Mouse (Mus musculus): ENCODE results near the gene Ltbp1.

Gene Ltbp1

DNA sequence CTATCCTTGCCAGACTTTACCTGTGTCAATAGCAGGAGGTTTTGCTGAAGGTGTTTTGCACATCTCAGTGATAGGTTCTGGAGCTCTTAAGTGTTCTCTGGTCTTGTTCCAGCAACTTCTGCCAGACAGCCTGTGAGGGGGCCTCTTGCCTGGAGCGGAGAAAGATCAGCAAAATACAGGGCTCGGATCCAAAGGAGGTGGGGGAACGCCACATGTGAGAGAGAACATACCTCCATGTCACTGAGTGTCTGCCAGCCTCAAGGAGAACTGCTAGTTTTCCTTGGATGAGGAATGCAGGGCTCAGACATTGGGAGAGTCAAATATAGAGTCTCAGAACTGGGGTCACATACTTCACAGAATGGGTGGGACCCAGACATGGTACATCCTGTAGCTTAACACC is 230.4 kb downstream of the Ltbp1 start:
- DNase-seq (ENCODE audit: low spot score in 2 of 2) = no peak

DNA sequence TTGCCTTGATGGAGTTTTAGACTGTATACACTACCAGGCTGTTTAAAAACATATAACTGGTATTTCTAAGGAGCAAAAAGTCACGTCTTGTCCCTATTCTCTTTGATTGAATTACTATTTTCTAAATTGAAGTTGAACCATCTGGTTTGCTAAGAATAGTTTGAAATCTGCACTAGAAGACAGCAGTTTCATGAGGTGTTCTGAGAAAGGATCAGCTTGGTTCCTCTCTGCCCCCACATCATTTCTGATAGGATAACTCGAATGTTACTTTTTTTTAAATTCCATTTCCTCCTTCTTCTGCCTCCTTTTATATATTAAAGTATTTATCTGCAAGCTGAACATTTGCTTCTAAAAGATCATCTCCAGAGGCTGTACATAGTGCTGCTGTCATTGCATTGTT is 231.2 kb downstream of the Ltbp1 start:
- DNase-seq (ENCODE audit: low spot score in 2 of 2) = no peak

DNA sequence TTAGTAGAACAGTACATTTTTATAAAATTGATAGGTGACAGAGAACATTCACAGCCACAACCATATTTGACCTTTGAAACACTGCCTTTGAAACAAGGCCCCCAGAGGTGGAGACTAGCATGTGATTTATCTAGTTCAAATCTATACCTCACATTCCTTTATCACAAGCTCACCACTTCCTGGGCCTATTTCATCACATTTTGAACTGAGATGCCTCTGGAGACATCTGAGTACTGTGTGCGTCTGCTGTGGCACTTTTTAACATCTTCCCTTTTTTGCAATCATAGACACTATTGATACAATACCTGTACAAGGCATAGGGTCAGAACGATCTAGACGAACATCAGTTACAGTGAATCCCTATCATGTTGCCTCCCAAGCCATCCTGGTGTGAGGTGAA is 232.1 kb downstream of the Ltbp1 start:
- DNase-seq (ENCODE audit: low spot score in 2 of 2) = peak in 1 of 2 experiments; percentile 1

DNA sequence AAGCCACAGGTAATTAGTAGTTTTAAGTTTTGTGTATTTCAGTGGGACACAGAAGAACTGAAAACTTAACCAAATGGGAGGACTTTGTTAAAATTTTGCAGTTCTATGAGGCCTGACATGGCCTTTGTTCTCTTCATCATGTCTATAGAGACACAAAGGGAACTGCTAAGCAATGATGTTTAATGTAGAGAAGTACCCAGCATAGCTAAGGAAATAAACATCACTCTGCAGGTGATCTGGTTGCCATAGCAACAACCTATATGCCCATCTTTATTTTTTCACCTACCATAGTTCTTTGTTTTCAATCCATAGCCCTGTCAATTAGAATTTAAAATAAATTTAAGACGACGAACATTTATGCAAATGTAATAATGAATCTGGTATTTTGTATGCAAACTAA is 233.3 kb downstream of the Ltbp1 start:
- no peak for DNase-seq (ENCODE audit: low spot score in 2 of 2)

DNA sequence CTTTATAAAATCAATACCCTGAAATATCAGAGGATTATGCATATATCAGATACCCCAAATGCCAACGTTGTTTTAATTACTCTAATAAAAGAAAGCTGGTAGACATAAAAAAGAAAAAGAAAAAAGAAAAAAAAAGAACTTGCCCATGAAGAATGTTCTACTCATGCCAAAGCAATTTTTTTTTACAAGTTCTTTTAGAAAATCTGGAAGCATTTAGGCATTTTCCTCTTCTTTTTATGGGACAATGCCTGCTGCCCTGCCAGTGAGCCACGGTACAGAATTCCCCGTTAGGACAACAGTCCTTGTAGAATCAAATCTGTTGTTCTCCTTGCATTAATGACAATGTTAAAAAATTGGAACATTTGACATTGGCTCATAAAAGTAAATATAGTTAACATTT is 234.2 kb downstream of the Ltbp1 start:
- DNase-seq (ENCODE audit: low spot score in 2 of 2) = no peak

DNA sequence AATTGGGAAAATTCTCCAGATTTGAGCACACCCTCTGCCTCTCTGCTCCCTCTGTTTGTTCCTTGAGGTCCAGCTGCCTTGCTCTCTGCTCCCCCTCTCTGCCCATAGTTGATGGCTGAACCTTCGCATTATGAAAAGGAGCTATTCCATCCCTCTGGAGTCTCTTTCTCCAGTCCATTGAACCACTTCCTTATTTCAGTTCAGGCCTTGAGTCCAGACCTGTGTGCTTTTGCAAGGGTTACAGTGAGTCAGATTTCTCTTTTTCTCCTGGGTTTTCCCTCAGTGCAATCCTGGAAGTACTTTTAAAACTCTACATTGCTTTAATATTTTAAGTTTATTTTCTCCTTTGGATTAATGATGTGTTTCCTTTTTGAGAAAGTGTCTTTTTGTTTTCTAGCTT is 236.7 kb downstream of the Ltbp1 start:
- DNase-seq (ENCODE audit: low spot score in 2 of 2) = no peak

DNA sequence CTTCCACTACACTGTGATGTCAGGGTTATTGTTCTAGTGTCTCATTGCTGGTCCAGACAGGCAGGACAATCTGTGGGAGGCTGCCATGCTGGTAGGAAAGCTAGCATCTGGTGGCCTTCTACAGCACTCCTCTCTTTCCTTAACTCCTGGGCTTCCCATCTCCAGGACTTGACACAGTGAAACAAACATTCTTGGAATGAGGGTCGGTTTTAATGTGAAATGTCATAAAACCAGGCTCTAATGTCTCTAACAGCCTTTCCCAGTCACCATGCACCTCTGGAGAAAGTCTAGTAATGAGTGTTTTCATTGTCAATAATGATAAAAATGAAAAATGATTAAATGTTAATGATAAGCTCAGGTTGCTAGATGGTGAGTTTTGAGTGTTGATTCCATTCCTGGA is 237.9 kb downstream of the Ltbp1 start:
- no peak for DNase-seq (ENCODE audit: low spot score in 2 of 2)

DNA sequence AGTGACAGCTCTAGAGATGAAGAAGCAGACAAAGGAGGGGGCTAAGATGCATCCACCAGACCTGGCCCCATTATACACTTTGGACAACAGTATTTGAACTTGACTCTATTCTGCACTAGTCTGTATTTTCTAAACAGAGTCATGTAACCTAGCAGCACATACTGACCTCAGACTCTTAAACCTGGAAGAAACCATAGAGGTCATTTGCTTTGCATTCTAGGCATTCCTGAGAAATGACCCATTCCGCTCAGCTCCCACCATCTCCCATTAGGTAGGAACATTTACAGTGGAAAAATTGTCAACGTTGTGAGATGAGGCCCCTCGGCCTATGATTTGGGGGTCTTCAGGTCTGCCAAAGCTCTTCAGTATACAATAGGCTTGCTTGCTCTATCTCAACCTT is 238.8 kb downstream of the Ltbp1 start:
- no peak for DNase-seq (ENCODE audit: low spot score in 2 of 2)

DNA sequence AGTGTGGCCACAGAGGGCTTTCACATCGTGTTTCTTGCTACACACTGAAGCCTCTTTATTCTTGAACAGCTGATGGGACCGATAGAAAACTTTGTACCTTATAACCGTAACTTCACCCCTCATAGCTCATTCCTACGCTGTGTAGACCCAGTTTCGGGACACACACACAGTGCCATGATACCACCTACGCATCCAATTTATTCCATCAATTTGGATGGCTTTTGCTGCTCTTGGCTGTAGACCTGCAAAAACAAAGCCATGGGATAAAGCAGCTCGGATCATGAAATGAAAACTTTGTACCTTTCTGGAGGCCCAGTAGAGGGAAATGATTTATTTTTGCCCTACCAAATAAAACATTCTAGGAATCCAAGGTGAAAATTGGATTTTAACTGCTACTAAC is 239.7 kb downstream of the Ltbp1 start:
- DNase-seq (ENCODE audit: low spot score in 2 of 2) = no peak

DNA sequence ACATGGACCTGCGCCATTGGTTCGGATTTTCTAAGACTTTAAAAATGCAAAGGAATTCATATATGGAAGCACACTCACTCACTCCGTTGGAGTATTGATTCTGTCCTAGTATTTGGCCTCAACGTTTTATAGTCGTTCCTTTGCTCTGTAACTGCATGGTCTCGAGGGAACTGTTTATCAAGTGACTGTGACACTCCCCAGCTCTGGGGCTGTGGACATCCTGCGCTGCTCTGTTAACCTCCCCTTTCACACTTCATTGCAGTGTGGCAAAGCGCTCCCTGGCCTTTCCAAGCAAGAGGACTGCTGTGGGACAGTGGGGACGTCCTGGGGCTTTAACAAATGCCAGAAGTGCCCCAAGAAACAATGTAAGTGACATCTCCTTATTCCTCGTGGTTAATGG is 243.3 kb downstream of the Ltbp1 start:
- no peak for DNase-seq (ENCODE audit: low spot score in 2 of 2)

DNA sequence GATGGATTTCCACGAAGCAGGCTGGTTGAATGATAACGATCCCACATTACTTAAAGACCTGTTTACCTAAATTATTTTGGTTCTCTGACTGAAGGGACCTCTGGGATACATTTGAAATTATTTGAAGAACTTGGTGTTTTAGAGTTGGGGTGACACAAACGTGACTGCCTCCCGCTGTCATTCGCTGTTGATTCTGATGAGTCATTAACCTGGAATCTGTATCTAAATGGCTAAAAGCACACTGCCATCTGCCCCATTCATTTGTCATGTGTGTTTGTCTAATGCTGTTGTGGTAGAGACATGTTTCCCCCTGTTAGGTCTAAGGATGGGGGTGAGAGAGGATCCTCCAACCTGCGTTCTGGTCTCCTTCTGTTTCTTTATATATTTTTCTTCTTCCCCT is 245.2 kb downstream of the Ltbp1 start:
- DNase-seq (ENCODE audit: low spot score in 2 of 2) = no peak

DNA sequence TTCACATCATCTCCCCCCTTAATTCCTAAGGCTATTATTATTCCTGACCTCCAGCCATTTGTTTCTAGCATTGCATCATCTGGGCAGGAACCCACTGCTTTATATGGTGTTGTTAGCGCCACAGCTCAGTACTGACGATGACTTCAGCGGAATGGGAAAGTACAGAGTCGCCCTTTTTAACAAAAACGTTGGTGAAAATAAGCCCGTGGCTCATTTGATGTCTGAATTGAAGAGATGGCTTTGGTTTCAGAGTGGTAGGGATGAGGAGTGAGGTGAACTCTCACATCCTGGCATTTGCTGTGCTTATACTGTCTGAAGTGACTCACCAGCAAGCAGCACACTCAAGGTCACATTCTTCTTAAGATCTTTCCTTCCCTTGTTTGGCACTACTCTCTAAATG is 245.7 kb downstream of the Ltbp1 start:
- DNase-seq (ENCODE audit: low spot score in 2 of 2) = no peak

DNA sequence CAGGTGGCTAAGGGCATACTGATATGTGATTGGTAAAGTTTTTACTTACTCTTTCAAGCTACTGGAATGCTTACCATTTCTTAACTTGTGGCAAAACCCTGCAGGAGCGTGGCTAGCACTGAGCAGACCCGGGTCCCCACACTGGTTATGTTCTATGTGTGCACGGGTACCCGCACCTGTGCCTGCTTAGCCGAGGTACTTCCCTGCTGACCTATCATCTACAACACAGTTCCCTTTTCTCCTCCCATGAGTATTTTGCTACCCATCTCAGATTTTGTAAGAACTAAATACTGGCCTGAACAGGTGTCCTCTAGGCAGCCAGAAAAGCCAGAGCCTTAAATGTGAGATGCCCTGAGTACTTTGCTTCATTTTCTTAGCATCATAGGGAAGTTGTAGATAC is 247.2 kb downstream of the Ltbp1 start:
- DNase-seq (ENCODE audit: low spot score in 2 of 2) = no peak

DNA sequence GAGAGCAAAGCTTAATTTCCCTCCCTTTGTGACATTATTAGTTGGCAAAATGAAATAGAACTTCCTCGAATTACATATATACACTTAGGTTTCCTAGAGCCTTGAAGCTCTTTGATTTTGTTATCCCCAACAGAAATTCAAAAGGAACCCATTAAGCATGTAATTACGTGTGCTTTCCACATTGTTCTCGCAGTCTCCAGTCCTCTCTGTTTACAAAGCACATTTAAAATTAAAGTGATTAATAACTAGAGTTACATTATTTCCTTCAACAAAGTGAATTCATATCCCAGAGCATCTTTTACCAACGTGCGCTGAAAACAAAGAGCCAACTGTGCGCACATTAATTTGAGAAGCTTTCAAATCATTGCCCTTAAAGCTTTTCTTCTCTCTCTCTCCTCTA is 249.5 kb downstream of the Ltbp1 start:
- DNase-seq (ENCODE audit: low spot score in 2 of 2) = no peak

DNA sequence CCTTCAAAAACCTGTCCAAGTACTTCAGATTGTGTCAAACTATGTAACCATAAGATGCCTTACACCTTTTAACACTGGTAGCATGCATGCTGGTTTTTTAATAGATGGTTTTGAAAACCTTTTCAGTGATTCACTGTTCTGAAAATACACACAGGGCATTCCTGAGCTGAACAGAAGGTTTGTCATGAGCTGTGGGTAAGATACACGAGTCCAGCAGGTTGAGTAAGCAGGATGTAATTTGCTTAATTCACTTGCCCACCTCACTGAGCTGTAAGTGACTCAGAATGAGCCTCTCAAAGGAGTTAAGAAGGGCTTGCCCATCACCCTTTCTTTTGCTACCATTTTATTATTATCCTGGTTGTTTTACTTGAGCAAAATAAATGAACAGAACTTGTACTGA is 250.6 kb downstream of the Ltbp1 start:
- DNase-seq (ENCODE audit: low spot score in 2 of 2) = no peak

DNA sequence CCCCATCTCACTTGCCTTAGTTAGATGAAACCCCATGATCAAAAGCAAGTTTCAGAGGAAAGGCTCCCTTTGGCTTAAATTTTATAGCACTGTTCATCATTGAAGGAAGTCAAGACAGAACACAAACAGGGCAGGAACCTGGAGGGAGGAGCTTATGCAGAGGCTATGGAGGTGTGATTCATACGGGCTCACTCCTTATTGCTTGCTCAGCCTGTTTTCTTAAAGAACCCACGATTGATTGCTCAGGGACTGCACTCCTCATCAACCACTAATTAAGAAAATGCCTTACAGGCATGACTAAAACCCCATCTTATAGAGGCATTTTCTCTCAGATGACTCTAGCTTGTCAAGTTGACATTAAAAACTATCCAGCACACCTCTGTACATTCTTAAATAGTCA is 253.1 kb downstream of the Ltbp1 start:
- DNase-seq (ENCODE audit: low spot score in 2 of 2) = no peak

DNA sequence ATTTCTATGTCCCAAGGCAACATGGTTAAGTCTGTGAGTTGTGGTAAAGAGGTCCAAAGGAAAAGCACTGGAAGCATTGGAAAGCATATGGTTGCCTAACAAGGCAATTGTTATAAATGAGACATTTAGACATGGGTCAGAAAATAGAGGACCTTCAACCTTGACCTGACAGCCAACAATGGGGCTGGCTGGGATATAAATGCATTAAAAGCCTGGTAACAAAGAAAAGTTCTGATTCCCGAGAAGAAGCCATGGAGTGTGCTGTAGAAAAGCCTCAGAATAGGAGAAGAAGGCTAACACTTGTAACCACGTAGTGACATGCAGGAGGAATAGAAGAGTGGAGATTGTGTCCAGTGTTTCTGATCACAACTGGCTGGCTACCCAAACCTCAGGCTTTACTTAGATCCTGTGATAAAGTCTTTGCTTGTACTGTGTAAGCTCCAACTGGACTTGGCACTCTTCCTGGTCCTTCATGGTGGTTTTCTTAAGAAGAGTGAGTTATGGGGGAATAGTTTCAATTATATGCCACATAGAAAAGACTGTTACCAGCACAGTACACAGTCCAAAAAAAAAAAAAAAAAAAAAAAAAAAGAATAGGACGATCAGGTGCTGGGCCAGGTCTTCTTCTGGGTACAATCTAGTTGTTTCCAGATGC is 258.1 kb downstream of the Ltbp1 start:
- DNase-seq (ENCODE audit: low spot score in 2 of 2) = no peak

DNA sequence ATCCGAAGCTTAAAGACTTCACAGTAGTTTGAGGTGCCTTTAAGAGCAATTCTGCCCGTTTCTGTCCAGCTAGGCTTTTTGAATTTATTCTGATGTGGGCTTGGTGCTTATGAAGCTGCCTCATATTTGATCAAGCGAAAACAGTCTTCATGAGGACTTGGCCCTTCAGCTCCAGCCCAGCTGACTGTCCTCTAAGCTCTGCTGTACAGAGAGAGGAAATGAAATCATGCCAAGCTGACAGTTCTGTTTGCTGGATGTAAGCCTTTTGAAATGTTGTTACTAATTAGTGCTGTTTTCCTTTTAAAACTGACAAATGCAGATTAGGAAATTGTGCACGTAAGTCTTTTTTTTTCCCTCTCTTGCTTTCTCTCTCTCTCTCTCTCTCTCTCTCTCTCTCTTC is 263.1 kb downstream of the Ltbp1 start:
- DNase-seq (ENCODE audit: low spot score in 2 of 2) = no peak

DNA sequence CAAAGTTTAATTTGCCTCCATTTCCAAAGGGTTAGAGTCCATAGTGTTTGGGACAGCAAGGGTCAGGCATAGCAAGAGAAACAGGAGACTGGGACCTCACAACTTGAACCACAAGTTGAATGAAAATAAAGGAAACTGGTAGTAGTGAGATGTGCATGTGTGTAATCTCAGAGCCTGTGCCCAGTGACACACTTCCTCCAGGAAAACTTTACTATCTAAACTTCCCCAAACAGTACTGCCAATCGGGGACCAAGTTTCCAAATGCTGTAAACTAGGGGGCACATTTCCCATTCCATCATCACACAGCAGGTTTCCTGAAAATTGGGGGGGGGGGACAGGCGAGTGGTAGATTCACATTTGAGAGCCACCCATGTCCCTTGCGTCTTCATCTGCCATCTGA is 267.1 kb downstream of the Ltbp1 start:
- no peak for DNase-seq (ENCODE audit: low spot score in 2 of 2)

DNA sequence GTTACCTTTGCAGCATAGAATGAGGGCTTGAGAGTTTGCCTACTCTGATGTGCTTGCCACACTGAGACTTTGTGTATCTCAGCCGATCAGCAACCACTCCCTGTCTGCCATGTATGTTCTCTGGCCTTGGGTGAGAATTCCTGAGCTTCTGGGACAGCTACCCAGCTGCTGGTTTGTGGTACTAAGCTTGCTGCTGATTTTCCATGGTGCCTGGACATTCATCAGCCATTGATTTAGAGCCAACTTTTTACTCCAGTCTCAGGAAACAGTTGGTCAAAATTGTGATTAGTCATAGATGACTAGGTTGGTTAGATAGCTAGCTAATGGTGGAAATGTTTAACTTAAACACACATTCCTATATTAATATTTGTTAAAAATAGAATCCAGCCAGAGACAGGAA is 267.9 kb downstream of the Ltbp1 start:
- no peak for DNase-seq (ENCODE audit: low spot score in 2 of 2)

DNA sequence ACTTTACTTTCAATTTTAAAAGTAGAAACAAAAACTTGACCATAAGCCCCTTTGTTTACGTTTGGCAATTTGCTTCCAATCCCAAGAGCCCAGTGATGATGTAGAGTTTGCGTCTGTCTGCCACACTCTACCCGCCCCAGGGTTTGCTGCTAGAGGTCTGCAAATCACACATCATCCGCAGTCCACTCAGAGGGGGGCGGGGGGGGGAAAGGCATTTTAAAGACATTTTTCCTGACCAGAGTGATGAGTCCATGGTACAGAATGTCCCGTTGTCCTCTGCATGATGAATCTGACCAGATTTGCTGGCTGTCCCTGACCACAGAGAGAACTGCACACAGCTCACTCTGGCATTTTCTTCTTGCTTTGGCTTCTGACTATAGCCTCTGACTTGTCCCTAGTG is 269.9 kb downstream of the Ltbp1 start:
- DNase-seq (ENCODE audit: low spot score in 2 of 2) = no peak

DNA sequence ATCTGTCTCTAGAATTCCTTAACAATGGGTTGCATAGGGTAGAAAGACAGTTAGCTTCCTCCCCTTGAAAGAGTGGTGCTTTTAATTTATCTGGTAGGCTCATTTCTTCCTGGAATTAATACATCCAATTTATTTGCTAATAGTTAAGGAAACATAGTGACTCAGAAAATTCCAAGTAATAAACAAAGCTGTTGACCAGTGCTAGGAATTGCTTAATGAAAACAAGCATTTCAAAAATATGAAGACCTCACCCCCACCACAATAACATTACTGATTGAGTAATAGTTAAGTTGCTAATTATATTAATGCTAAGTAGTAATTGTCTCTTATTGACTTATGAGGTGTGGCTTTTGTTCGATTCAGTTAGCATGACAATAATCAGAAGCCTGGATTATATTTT is 272.7 kb downstream of the Ltbp1 start:
- no peak for DNase-seq (ENCODE audit: low spot score in 2 of 2)

DNA sequence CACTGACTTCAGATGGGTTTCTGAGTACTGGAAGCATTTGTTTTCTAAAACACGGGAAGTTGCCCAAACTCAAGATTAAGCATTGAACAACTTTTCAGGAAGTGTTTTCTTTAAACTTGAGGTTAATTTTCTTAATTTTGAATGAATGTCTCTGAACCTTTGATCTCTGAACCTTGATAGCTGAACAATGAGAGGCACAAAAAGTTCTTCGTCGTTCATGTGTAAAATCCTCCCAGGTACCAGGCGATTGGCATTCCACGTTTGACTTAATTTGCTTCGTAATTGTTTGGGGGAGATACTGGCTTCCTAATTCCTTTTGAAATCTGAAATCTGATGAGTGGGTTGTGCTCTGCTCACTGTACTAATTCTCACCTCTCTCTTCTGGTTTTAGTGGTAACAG is 273.2 kb downstream of the Ltbp1 start:
- DNase-seq (ENCODE audit: low spot score in 2 of 2) = no peak

DNA sequence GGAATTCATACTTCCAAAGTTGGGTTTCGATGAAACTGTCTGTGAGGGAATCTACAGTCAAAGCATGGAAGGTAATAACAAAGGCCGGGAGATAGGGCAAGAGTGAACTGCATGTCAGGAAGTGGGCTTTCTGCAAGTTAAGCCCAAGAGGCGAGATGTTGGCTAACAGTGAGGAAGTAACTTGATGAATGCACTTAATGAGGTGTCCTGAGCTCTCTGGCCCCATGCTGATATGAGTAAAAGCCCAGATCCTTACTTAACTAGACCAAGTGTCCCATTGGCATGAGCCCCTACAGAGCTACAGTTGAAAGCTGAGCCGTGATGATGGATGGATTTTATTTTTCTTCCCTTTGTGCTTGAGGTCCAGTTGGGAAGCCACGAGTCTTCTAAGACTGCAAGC is 276.0 kb downstream of the Ltbp1 start:
- no peak for DNase-seq (ENCODE audit: low spot score in 2 of 2)

Data from natural killer cell, adult 2 months (primary cell).